Comparison of ENCODE assay signal across 8 mouse cellular contexts in the genomic region with DNA sequence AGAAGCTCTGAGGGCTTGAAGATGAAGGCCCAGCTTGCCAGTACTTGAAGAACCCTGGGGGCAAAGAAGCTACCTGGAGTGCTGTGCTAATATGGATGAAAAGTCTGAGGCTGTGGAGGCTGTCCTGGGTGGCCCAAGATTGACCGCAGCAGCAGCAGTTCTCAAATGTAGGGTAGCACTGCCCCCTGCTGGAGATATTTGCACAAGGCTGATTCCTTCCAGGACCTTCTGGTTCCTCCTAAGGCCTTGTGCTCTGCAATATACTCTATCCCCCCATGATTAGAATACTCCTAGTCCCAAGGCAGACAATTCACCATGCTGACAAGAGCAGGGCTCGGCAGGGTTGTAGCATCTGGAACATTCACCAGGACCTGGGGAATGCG.
A peak's percentile ranks its signal among the peaks of the same experiment; 100 is the strongest.
DNase-seq lines count a peak whose midpoint lies in the region; ATAC-seq and TF ChIP-seq lines count a peak whose summit lies in the region.

No protein-coding gene starts in this region.

- H3K27me3 ChIP-seq in Patski, result no peaks in the 10 kb centered on the region
- no peaks in the 10 kb centered on the region for H3K27me3 ChIP-seq in hindbrain, embryonic 15.5 days

- H3K9me3 ChIP-seq in hindbrain, embryonic 15.5 days, result no peaks in the 10 kb centered on the region

- no peak for DNase-seq in Patski (ENCODE audit: low read depth, low spot score)
- peak; percentile 96 to 98 for DNase-seq in cerebellum, postnatal 10 days
- DNase-seq in frontal cortex, postnatal 36 days (ENCODE audit: low spot score in 2 of 2), result peak; percentile 88 to 90
- peak; percentile 83 to 85 for DNase-seq in layer of hippocampus, postnatal 36 days
- peak; percentile 90 to 92 for DNase-seq in right cerebral cortex, adult 2 months (ENCODE audit: low spot score in 2 of 2)
- DNase-seq in urinary bladder, postnatal 14 days (ENCODE audit: low spot score), result peak; percentile 92

- no peaks in the 10 kb centered on the region for H3K36me3 ChIP-seq in hindbrain, embryonic 15.5 days

- in situ Hi-C loops in Patski (cut with MboI; ENCODE audit: low pct_unique_long_range_greater_than_20kb), result loop anchor here (5.0 to 25.0 kb wide), 3 partner anchors 213 to 647 kb away; a partner anchor contains a TSS

- CTCF ChIA-PET in Patski (lab: Charles Lee), result interaction anchor here (0.6 to 7.9 kb wide), 5 partner anchors 16 to 227 kb away, joined by 3 to 39 read pairs (median 4); no protein-coding TSS in a partner anchor

- 26% methylated on average over 3 of the region's 3 CpGs for WGBS in hindbrain, embryonic 15.5 days

- peak; percentile 31 for ATAC-seq in Patski
- peak; percentile 64 for ATAC-seq in hindbrain, embryonic 15.5 days (ENCODE audit: low FRiP score, low read depth)
- ATAC-seq in megakaryocyte, adult 5-6 weeks (ENCODE audit: poor library complexity, severe bottlenecking), result peak; percentile 89

- H3K9ac ChIP-seq in hindbrain, embryonic 15.5 days, result no peak overlapping the region

- POLR2A ChIA-PET in Patski (lab: Charles Lee), result no interaction called here

- no peak overlapping the region for H3K4me3 ChIP-seq in hindbrain, embryonic 15.5 days

- H3K4me1 ChIP-seq in hindbrain, embryonic 15.5 days (replicated peaks), result peaks cover 34% of the 10 kb centered on the region

- no peak for TF ChIP-seq CTCF in Patski (IDR thresholded peaks at IDR 0.05)

- H3K4me2 ChIP-seq in hindbrain, embryonic 15.5 days, result no peak overlapping the region

- peak overlapping the region; percentile 32; the same call in 1 of the 2 replicates for H3K27ac ChIP-seq in hindbrain, embryonic 15.5 days (replicated peaks)

Comparison
In these comparisons a context has a peak if more than half of its experiments do, and no peak if none do; other contexts are left out.
1. ATAC-seq: peak in every context shown above with its lines; median percentile 89 in megakaryocyte, adult 5-6 weeks; 64 in hindbrain, embryonic 15.5 days; 31 in Patski.